Mouse (Mus musculus): ENCODE measurements around the gene Impdh1. TPM values are rescaled to one million over a fixed set of nuclear protein-coding genes. Genes with fewer than 3 reads are reported as not detected.
A peak's percentile ranks its signal among the peaks of the same experiment; 100 is the strongest.
"Not testable (repeated sequence)": the region's sequence is repeated elsewhere in the genome, so short reads cannot be mapped to it uniquely, and the experiment has no call there.

The Impdh1 gene
- polyA plus RNA-seq, 1 experiment = 25.7 TPM

DNA sequence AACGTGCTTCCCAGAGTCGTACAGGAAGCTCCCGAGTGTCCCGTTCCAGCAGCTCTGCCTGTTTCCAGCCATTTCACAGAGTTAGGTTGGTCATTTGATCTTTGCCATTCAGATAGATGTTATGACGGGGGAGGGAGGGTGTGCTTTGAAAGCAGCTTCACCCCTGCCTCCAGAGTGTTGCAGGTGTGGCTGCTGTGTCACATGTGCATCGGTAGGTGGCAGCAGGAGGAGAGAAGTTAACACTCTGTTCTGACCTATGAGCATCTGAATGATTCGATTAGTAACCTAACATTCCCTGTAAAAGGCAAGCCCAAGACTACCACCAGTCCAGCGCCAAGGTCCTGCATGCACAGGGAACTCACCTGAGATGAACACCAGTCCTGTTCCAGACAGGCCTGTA, 18.1 kb upstream of the Impdh1 start:
- no peak for TF ChIP-seq POLR2A (IDR thresholded peaks at IDR 0.05; ENCODE audit: insufficient read depth, low read length)
- TF ChIP-seq EP300 (IDR thresholded peaks at IDR 0.05; ENCODE audit: insufficient read depth, low read depth, low read length) = no peak
- TF ChIP-seq CTCF (IDR thresholded peaks at IDR 0.05; ENCODE audit: low read depth, low read length) = peak; percentile 84
- Histone ChIP-seq H3K27ac (ENCODE audit: insufficient read depth, low read length) (no peak overlapping the region), H3K27me3 (ENCODE audit: control insufficient read depth, insufficient read depth, low read length, poor library complexity, severe bottlenecking) (no peaks in the 10 kb centered on the region), H3K4me3 (ENCODE audit: low read depth, low read length) (no peak overlapping the region), H3K9me3 (replicated peaks; ENCODE audit: control insufficient read depth, insufficient read depth, low read length, poor library complexity, severe bottlenecking) (no peaks in the 10 kb centered on the region), H3K4me1 (ENCODE audit: control insufficient read depth, insufficient read depth, low read length) (no peaks in the 10 kb centered on the region), H3K36me3 (ENCODE audit: control insufficient read depth, insufficient read depth, low read length, poor library complexity, severe bottlenecking) (no peaks in the 10 kb centered on the region), H3K9ac (ENCODE audit: low read depth, poor library complexity, severe bottlenecking) (no peak overlapping the region)

DNA sequence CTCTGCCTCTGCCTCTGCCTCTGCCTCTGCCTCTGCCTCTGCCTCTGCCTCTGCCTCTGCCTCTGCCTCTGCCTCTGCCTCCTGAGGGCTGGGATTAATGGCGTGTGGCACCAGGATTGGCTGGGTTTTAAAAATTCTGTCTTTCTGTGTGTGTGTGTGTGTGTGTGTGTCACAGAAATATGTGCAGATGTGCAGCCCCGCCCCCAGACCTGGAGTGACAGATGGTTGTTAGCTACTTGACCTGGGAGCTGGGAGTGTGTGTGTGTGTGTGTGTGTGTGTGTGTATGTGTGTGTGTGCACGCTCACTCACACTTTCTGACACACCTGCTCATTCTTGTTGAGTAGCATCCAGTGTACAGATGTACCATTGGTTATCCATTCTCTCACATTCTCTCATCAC, 17.5 kb upstream of the Impdh1 start:
- Histone ChIP-seq H3K27ac (ENCODE audit: insufficient read depth, low read length) (no peak overlapping the region), H3K4me3 (ENCODE audit: low read depth, low read length) (no peak overlapping the region), H3K9ac (ENCODE audit: low read depth, poor library complexity, severe bottlenecking) (no peak overlapping the region), H3K36me3 (ENCODE audit: control insufficient read depth, insufficient read depth, low read length, poor library complexity, severe bottlenecking) (no peaks in the 10 kb centered on the region), H3K4me1 (ENCODE audit: control insufficient read depth, insufficient read depth, low read length) (no peaks in the 10 kb centered on the region), H3K9me3 (replicated peaks; ENCODE audit: control insufficient read depth, insufficient read depth, low read length, poor library complexity, severe bottlenecking) (no peaks in the 10 kb centered on the region), H3K27me3 (ENCODE audit: control insufficient read depth, insufficient read depth, low read length, poor library complexity, severe bottlenecking) (no peaks in the 10 kb centered on the region)
- TF ChIP-seq POLR2A (IDR thresholded peaks at IDR 0.05; ENCODE audit: insufficient read depth, low read length) (no peak), EP300 (IDR thresholded peaks at IDR 0.05; ENCODE audit: insufficient read depth, low read depth, low read length) (no peak), CTCF (IDR thresholded peaks at IDR 0.05; ENCODE audit: low read depth, low read length) (no peak)

DNA sequence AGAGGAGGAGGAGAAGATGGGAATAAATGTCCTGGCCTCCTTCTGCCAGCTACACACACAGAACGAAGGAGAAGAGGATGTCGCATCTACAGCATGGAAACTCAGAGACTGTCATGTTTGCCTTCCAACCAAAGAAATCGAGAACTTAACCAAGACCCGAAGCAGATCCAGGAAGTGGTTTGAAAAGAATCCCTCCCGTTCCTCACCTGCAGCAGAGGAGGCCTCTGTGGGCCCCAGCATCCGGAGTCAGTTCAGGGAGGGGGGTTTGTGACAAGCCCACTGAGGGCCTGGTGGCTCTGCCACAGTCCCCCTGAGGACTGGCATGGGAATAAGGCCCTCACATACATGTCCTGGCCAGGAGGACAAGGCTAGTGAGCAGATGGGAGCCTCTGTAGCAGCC, 16.2 kb upstream of the Impdh1 start:
- no peaks in the 10 kb centered on the region for H3K4me1 ChIP-seq (ENCODE audit: control insufficient read depth, insufficient read depth, low read length)
- H3K36me3 ChIP-seq (ENCODE audit: control insufficient read depth, insufficient read depth, low read length, poor library complexity, severe bottlenecking) = no peaks in the 10 kb centered on the region
- H3K9ac ChIP-seq (ENCODE audit: low read depth, poor library complexity, severe bottlenecking) = no peak overlapping the region
- no peaks in the 10 kb centered on the region for H3K27me3 ChIP-seq (ENCODE audit: control insufficient read depth, insufficient read depth, low read length, poor library complexity, severe bottlenecking)
- H3K27ac ChIP-seq (ENCODE audit: insufficient read depth, low read length) = no peak overlapping the region
- no peak overlapping the region for H3K4me3 ChIP-seq (ENCODE audit: low read depth, low read length)
- H3K9me3 ChIP-seq (replicated peaks; ENCODE audit: control insufficient read depth, insufficient read depth, low read length, poor library complexity, severe bottlenecking) = no peaks in the 10 kb centered on the region
- no peak for TF ChIP-seq CTCF (IDR thresholded peaks at IDR 0.05; ENCODE audit: low read depth, low read length)
- TF ChIP-seq POLR2A (IDR thresholded peaks at IDR 0.05; ENCODE audit: insufficient read depth, low read length) = no peak
- TF ChIP-seq EP300 (IDR thresholded peaks at IDR 0.05; ENCODE audit: insufficient read depth, low read depth, low read length) = no peak

DNA sequence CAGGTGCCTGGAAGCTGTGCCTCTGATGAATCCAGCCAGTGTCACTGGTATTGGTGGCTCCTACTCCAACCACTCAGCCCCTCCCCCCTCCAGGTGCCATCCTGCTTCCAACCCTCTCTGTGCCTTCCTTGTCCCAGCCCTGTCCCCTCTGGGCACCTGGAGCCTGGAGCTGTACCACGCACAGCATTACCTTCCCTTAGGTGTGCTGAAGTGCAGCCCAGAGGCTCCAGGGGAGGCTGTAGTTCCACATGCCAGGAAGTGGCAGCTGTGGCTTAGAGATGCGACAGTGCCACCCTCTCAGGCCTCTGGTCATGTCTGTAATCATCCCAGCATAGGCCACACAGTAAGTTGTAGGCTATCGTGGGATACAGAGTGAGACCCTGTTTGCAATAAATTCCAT, 15.6 kb upstream of the Impdh1 start:
- Histone ChIP-seq H3K27ac (ENCODE audit: insufficient read depth, low read length) (no peak overlapping the region), H3K27me3 (ENCODE audit: control insufficient read depth, insufficient read depth, low read length, poor library complexity, severe bottlenecking) (no peaks in the 10 kb centered on the region), H3K36me3 (ENCODE audit: control insufficient read depth, insufficient read depth, low read length, poor library complexity, severe bottlenecking) (no peaks in the 10 kb centered on the region), H3K9me3 (replicated peaks; ENCODE audit: control insufficient read depth, insufficient read depth, low read length, poor library complexity, severe bottlenecking) (no peaks in the 10 kb centered on the region), H3K4me3 (ENCODE audit: low read depth, low read length) (no peak overlapping the region), H3K4me1 (ENCODE audit: control insufficient read depth, insufficient read depth, low read length) (no peaks in the 10 kb centered on the region), H3K9ac (ENCODE audit: low read depth, poor library complexity, severe bottlenecking) (no peak overlapping the region)
- no peak for TF ChIP-seq CTCF (IDR thresholded peaks at IDR 0.05; ENCODE audit: low read depth, low read length)

DNA sequence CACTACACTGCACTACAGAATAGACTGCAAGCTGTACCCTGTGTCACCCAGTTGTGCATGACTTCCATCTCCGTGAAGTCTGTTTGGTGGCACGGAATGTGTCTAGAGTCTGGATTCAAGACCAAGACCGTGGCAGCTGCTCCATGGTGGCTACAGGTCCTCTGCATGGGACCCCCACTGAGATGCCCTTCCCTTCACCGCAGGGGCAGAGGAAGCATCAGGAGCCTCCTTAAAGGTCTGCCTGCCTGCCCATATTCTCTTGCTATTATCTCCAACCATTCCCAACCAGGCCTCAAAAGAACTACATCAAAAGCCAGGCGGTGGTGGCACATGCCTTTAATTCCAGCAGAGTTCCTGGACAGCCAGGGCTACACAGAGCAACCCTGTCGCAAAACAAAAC, 14.2 kb upstream of the Impdh1 start:
- no peak overlapping the region for H3K4me3 ChIP-seq (ENCODE audit: low read depth, low read length)
- TF ChIP-seq EP300 (IDR thresholded peaks at IDR 0.05; ENCODE audit: insufficient read depth, low read depth, low read length) (no peak), CTCF (IDR thresholded peaks at IDR 0.05; ENCODE audit: low read depth, low read length) (no peak), POLR2A (IDR thresholded peaks at IDR 0.05; ENCODE audit: insufficient read depth, low read length) (no peak)
- no peaks in the 10 kb centered on the region for H3K36me3 ChIP-seq (ENCODE audit: control insufficient read depth, insufficient read depth, low read length, poor library complexity, severe bottlenecking)
- H3K9ac ChIP-seq (ENCODE audit: low read depth, poor library complexity, severe bottlenecking) = no peak overlapping the region
- H3K27ac ChIP-seq (ENCODE audit: insufficient read depth, low read length) = no peak overlapping the region
- no peaks in the 10 kb centered on the region for H3K9me3 ChIP-seq (replicated peaks; ENCODE audit: control insufficient read depth, insufficient read depth, low read length, poor library complexity, severe bottlenecking)
- no peaks in the 10 kb centered on the region for H3K27me3 ChIP-seq (ENCODE audit: control insufficient read depth, insufficient read depth, low read length, poor library complexity, severe bottlenecking)
- no peaks in the 10 kb centered on the region for H3K4me1 ChIP-seq (ENCODE audit: control insufficient read depth, insufficient read depth, low read length)

DNA sequence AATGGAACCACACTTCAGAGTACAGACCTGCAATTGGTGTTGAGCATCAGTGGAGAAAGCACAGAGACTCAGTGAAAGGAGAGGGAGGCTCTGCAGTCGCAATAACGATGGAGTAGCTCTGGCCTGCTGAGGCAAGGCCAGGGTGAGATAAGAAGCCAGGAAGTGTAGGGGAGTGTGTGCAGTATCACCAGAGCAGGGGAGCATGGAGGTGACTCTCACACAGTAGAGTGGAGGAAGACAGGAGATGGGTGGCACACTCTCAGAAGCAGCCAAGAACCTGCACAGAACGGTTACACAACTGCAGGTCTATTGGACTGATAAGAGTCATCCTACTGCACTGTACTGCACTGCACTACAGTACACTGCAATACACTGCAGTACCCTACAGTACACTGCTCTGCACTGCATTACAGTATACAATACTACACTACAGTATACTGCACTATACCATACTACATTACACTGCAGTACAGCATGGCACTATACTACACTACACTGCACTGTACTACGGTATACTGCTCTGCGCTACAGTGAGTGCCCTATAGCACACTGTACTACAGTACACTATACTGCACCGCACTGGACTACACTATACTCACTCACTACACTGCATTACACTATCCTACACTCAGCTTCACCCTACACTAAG, 13.2 kb upstream of the Impdh1 start:
- H3K27ac ChIP-seq (ENCODE audit: insufficient read depth, low read length) = no peak overlapping the region
- H3K9ac ChIP-seq (ENCODE audit: low read depth, poor library complexity, severe bottlenecking) = no peak overlapping the region
- no peaks in the 10 kb centered on the region for H3K36me3 ChIP-seq (ENCODE audit: control insufficient read depth, insufficient read depth, low read length, poor library complexity, severe bottlenecking)
- H3K4me1 ChIP-seq (ENCODE audit: control insufficient read depth, insufficient read depth, low read length) = no peaks in the 10 kb centered on the region
- no peaks in the 10 kb centered on the region for H3K27me3 ChIP-seq (ENCODE audit: control insufficient read depth, insufficient read depth, low read length, poor library complexity, severe bottlenecking)
- TF ChIP-seq POLR2A (IDR thresholded peaks at IDR 0.05; ENCODE audit: insufficient read depth, low read length) = no peak
- no peaks in the 10 kb centered on the region for H3K9me3 ChIP-seq (replicated peaks; ENCODE audit: control insufficient read depth, insufficient read depth, low read length, poor library complexity, severe bottlenecking)
- no peak overlapping the region for H3K4me3 ChIP-seq (ENCODE audit: low read depth, low read length)

DNA sequence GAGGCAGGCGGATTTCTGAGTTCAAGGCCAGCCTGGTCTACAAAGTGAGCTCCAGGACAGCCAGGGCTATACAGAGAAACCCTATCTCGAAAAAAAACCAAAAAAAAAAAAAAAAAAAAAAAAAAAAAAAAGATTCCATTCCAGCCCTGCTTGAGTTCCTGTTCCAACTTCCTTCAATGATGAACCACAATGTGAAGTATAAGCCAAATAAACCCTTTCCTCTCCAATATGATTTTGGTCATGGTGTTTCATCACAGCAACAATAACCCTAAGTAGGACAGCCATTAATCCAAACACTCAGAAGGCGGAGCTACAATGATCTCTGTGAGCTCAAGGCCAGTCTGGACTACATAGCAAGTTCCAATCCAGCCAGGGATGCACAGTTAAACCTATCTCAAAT, 1.6 kb upstream of the Impdh1 start:
- not testable (repeated sequence) for H3K36me3 ChIP-seq (ENCODE audit: control insufficient read depth, insufficient read depth, low read length, poor library complexity, severe bottlenecking); H3K27ac ChIP-seq (ENCODE audit: insufficient read depth, low read length)

More for the DNA sequence above, 1.6 kb upstream of the Impdh1 start:
- not testable (repeated sequence) for H3K9me3 ChIP-seq (replicated peaks; ENCODE audit: control insufficient read depth, insufficient read depth, low read length, poor library complexity, severe bottlenecking); H3K4me3 ChIP-seq (ENCODE audit: low read depth, low read length); H3K4me1 ChIP-seq (ENCODE audit: control insufficient read depth, insufficient read depth, low read length); H3K27me3 ChIP-seq (ENCODE audit: control insufficient read depth, insufficient read depth, low read length, poor library complexity, severe bottlenecking); H3K9ac ChIP-seq (ENCODE audit: low read depth, poor library complexity, severe bottlenecking)

All from ES-Bruce4 (cell line).